Mouse (Mus musculus) gastrocnemius, postnatal 25 days (tissue): ENCODE data around the gene Gabrb2. TPM values are rescaled to one million over a fixed set of nuclear protein-coding genes. Genes with fewer than 3 reads are reported as not detected.

Source experiments
- DNase-seq: peaks from one replicate; pipeline ENCODE4 v3.0.0; 2022
- long read RNA-seq, 2 experiments: library from polyadenylated mRNA; stranded (forward); transcript quantifications; one replicate each; pipeline ENCODE4 v2.0.0; 2021
- total RNA-seq, 2 experiments: library from RNA; stranded (reverse); gene quantifications; 1 replicate in 1 of 2; 2 replicates in 1 of 2; pipeline ENCODE4 v1.2.3; 2021

Gabrb2 gene
- total RNA-seq = 1 to 10 TPM in 1 of 2 experiments, under 1 TPM in 1; 0.36 to 1.3 TPM
- long read RNA-seq, experiment 1 = 0 reads
- long read RNA-seq, experiment 2 = 0 reads

GRCm38 (mm10) chr11:42418996-42419782 is at the start of gene Gabrb2:
Gabrb2 (plus strand) TSS chr11:42419757.
- no peak for DNase-seq

DNA sequence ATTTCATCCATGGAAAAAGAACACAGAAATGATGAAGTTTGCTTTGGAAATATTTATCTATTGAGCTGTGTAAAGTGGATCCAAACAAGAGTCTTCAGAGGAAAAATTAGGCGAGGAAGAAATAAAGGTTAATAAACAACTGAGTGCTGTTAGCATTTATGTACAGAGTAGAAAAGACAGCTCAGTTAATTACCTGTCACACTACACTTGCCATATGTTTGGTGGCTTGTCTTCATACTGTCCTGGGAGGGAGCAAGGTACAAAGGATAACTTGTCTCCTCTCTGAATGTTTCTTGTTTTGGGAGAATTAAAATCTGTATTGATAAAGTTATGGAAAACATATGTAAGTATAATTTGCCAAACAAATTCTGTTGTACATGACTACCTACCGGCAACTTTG is 40.6 kb upstream of the Gabrb2 start:
- no peak for DNase-seq

DNA sequence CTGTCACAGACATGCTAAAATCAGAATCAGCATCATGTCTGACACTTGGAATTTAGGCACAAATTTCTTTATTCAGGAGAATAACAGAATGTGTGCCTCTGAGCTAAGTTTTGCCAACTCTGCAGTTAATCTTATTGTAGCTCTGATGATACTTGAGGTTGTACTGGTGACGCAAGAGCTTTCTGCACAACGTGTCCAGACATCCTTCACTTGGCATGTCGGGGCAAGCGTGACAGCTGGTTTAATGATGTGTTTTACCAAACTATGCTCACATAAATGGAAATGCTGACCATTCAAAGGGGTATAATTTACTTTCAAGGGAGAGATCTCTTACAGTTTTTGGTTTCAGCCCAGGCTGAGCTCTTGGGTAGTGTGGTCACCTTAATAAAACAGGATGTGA is 33.1 kb upstream of the Gabrb2 start:
- DNase-seq = no peak

DNA sequence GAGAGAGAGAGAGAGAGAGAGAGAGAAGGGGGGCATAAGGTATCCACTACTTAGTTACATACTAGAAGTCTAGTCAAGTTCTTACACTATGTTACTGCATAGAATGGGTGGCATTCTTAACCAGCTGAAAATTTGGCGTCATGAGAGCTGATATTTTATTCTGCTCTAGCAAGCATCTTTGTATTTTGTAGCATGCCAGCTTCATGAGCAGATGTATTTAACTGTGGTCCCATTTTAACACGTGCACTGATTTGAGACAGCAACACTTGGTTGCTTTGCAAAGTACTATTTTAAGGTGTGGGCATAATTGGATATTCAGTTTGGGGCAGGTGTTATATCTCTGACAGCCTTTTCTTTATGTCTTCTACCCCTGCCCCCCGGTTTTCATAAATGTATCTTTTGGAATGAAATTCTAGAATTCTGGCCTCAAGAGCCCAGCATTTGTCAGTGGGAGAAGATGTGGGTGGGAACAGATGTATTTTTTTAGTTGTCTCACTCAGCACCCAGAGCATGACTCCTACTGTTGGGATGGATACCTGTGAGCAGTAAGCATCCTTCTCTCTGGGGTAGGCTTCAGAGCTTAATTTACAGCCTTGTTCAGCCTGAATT is 28.8 kb upstream of the Gabrb2 start:
- no peak for DNase-seq

DNA sequence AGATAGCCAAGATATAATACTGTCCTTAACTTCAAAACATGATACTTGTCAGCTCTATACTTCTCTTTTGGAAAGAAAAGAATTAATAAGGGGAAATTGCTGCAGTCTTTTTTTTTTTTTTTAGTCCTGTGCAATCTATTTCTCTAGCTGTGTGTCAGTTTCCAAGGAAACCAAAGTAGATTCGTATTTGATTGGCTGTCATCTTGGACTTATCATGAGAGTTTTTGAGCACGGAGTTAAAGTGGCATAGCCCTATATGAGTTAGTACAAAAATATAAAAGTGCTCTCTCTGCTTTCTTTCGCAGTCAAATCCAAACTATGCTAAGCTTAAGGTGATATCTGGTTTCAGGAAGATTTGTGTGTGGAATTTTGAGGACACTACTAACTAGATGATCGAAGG is 26.1 kb upstream of the Gabrb2 start:
- no peak for DNase-seq

DNA sequence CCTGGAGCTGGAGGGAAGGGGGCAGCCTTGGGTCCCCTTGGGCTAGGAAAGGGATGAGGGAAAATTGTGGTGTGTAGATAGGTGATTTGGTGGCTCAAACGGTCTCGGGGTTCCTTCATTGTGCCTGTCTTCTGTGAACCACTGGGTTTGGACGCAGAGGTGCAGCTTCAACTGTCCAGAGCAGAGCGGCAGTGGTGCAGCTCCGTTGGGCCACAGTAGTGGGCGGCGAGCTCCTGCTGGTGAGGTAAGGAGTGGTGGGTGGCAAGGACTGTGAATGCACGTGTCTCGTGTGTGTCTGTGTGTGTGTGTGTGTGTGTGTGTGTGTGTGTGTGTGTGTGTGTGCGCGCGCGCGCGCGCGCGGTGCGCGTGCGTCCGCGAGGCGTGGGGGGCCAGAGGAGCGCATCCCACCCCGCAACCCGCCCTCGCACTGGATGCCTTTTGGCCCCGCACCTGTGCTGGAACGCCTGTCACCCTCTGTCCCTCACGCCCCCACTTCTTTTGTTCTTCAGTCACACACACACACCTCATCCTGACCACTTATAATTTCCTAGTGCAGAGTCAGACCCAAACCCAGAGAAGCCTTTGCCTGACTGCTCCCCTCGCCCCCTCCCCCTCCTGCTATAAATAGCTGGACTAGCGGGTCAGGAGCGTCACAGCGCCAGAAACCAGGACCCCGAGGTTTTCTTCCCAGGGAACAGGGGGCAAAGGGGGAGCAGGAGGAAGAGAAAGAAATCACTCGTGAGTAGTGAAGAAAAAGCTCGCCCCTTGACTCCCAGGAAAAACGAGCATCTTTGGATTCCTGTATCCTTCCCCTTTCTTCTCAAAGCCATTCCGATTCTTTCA is 455 bp downstream of the Gabrb2 start:
- no peak for DNase-seq

GRCm38 (mm10) chr11:42420634-42421470 is 1.3 kb downstream of the Gabrb2 start:
- DNase-seq = no peak

DNA sequence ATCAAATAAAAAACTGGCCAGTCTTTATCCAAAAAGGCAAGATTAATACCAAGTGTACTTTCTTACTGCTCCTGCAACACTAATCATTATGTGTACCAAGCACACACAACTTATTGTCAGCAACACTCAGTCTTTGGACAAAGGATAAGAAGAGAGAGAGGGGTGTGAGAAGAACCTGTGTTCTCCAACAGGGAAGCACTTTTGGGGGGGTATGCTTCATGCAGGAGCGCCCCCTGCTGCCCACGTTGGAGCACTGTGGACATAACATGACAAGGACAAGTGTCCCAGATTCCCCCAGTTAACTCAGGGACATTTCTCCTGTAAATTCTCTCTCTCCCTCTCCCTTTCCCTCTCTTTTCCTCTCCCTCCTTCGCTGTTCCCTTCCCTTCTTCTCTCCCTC is 3.7 kb downstream of the Gabrb2 start:
- no peak for DNase-seq

DNA sequence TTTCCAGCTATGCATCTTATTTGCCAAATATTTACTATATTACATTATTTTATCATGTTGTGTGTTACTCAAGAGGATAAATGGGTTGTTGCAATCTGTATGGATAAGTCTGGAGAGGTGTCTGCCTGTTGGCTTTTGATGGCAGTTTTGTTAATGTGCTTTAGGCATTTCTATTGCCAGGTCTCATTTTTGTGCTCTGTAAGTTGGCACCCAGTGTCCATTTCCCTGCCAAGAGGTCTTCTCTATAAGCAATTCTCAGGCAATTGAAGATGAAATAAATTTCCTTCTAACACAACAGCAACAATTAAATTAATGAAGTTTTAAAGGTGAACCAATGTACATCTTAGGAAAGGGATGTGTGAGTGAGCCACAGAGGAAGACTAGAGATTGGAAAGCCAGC is 11.9 kb downstream of the Gabrb2 start:
- DNase-seq = no peak

GRCm38 (mm10) chr11:42438978-42439377 is 19.4 kb downstream of the Gabrb2 start:
- DNase-seq = no peak

DNA sequence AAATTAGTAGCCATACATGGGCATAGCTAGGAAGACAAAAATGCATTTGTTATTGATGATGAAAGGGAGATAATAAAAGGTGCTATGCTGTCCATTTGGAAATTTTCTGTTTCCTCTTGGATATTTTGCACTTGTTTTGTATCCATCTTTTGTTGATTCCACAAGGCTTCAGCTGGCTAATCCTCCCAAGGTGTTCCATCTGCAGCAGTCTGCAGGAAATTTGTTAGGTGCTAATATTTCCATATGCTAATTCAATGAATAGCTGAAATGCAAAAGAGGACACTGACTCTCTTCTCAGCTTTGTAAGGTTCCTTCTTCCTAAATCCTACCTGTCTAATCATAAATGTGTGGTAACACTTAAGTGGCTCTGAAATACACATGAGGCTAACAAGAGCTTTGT is 24.1 kb downstream of the Gabrb2 start:
- no peak for DNase-seq

DNA sequence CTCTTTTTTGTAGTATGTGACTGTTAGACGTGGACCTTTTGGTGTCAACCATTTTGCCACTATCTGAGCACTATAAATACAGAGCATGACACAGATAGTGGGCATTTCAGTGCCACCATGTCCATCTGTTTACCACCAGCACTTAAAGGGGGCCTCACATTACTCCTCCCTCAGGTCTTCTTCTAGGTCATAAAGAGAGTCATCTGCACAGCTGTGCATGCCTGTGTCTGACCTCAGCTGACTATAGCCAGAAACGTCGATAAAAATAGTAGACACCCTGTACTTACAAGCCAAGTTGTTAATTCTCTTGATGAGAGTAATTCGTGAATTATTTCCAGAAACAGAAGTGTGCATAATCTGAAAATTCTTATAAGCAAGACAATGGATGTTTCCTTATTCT is 29.4 kb downstream of the Gabrb2 start:
- no peak for DNase-seq

GRCm38 (mm10) chr11:42464136-42464535 is 44.6 kb downstream of the Gabrb2 start:
- DNase-seq = no peak

DNA sequence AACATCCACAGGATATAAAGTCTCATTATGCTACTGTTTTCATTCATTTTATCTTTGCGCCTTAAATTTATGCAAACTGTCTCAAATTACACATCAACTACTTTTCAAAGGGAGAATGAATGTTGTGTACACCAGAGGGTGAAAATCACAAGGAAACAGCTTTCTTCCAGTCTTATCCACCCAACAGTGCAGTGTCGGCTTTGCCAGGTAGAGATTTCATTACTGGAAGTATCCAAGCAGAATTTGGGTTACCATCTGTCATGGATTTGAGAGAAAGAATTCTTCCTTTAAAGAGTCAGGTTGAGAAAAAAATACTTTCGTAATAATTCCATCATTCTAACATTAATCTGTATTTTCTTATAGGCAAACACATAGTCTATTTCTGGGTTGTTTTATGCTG is 48.8 kb downstream of the Gabrb2 start:
- DNase-seq = no peak

DNA sequence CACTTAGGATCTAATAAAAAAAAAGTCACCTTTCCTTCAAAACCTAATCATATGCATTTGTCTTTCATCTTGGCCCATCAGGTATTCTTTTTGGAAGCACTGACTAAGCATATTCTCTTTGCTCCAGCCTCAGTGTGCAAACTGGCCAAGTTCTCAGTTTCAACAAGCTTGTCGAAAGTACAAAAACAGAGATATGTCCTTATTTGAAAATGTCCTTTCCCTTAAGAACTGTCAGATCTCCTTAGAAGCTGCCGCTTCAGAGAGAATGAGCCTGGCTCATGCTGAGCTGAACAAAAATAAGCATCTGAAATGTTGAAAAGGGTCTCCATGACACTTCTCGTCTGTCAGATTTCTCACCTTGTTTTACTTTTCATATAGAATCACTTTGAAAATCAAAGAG is 55.0 kb downstream of the Gabrb2 start:
- no peak for DNase-seq

DNA sequence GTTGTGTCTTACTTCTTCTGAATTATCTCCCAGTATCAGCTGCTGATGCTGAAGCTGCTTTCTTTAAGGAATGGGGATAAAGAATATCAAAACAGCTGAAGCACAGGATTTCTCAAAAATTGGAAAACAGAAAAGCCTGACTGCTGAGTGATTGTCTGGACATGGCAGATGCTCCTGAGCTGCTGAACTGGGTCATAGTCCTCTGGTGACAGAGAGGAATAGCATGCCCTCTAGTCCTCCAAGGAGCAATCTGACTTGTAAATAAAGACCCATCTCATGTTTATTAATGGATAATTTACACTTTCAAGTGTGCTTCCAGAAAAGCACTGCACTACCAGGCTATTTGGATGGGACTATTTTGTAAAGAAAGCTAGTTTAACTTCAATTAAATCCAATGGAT is 68.1 kb downstream of the Gabrb2 start:
- DNase-seq = no peak

- DNase-seq = no peak
These were observed 81.6 kb downstream of the Gabrb2 start for GRCm38 (mm10) chr11:42501166-42501565.

GRCm38 (mm10) chr11:42505436-42505835 is 85.9 kb downstream of the Gabrb2 start:
- no peak for DNase-seq

DNA sequence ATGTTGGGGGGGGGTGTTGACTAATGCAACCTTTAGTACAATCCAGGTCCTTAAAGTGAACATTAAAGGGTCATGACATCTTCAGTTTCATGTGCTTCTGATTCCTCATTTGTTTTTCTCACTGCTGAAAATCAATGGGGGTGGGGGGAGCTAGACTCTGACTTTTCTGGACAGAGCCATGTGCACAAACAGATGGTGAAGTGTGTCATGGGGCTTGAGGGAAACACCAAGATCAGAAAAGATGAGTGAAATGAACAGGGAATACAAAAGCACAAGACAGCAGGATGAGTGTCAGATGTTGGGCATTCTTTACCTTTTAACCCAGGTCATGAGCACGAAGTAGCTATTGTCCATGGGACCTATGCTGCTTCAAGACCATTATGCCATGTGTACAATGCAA is 86.4 kb downstream of the Gabrb2 start:
- no peak for DNase-seq

- DNase-seq = no peak
These were observed 102.4 kb downstream of the Gabrb2 start for GRCm38 (mm10) chr11:42521960-42522359.

DNA sequence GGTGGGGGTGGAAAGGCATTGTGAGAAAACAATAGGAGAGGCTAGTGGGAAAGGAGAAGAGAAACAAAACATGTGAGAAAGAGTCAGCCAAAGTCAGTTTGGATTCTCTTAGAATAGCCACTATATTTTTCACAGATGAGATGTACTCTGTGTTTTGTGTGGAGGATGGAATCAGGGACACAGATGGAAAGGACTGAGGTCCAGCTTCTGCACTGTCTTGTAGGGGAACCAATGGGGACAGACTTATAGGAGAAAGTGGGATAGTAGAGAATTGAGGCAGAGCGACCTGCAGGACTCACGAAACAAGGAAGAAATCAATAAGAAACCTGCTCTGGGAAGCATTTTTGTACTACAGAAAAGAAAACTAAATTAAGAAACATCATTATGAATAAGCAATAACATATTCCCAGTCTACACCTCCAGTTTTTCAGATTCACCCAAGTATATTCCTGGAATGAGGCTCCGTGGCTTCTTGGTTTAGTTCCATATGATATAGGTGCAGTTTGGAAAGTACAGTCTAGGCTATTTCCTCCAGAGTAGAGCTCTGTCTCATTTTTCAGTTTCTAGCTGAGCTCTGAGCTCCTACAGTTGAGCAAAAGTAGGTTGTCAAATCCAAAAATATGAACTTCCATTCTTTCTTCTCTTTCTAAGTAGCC is 108.8 kb downstream of the Gabrb2 start:
- no peak for DNase-seq

DNA sequence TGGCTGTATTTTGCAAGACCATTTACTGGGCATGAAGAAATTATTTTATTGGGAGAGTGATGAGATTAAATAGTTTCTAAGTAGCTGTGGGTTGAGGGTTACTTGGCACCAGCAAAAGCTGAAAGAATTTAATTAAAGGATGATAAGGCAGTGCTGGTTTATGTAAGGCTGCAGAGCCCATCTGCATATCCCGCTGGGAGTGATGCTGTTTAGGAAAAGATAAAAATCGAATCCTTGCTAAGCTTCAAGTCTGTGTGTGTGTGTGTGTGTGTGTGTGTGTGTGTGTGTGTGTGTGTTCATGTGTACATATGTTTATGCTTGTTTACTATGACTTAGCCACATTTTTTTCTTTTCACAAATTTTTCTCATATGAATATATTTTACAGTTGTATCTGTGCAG is 113.0 kb downstream of the Gabrb2 start:
- DNase-seq = no peak
